Mouse (Mus musculus) T-helper 2 cell (primary cell): ENCODE results near the gene Tbk1.

Experiments
- in situ Hi-C: fragments of 300-600 bp; cut with MboI, MseI; formaldehyde crosslinking; loops from one replicate; pipeline ENCODE4 v1.15.1; 2025; ENCODE audit warnings: high pct_unique_total_duplicates

Gene Tbk1

GRCm38 (mm10) chr10:121586675-121587370 lies at the start of gene Tbk1:
TSS of gene Tbk1 (minus strand) at chr10:121586787.
- in situ Hi-C loops, result no loop called here

- in situ Hi-C loops, result loop anchor here (5.0 kb wide), 1 partner anchor 406 kb away; no protein-coding TSS in a partner anchor
These were observed 49.7 kb upstream of the Tbk1 start for GRCm38 (mm10) chr10:121636276-121636675.

- in situ Hi-C loops, result no loop called here
These were observed 47.6 kb upstream of the Tbk1 start for GRCm38 (mm10) chr10:121634159-121634558.

GRCm38 (mm10) chr10:121628561-121629040 lies 42.0 kb upstream of the Tbk1 start:
- in situ Hi-C loops, result no loop called here

GRCm38 (mm10) chr10:121627216-121627852 lies 40.7 kb upstream of the Tbk1 start:
- in situ Hi-C loops, result no loop called here

GRCm38 (mm10) chr10:121626186-121626882 lies 39.7 kb upstream of the Tbk1 start, which contains the start of gene Xpot:
TSS of gene Xpot (minus strand) at chr10:121626332.
- in situ Hi-C loops, result no loop called here

- in situ Hi-C loops, result no loop called here
These were observed 39.0 kb upstream of the Tbk1 start for GRCm38 (mm10) chr10:121625407-121626185.

GRCm38 (mm10) chr10:121625006-121625405 lies 38.4 kb upstream of the Tbk1 start:
- in situ Hi-C loops, result no loop called here

- in situ Hi-C loops, result loop anchor here (25.0 kb wide), 2 partner anchors 1511 to 1514 kb away; partner anchors contain the start of gene Helb
These were observed 37.1 kb upstream of the Tbk1 start for GRCm38 (mm10) chr10:121623670-121624069.

GRCm38 (mm10) chr10:121622431-121622830 lies 35.8 kb upstream of the Tbk1 start:
- in situ Hi-C loops, result loop anchor here (25.0 kb wide), 2 partner anchors 1510 to 1515 kb away; partner anchors contain the start of gene Helb

- in situ Hi-C loops, result loop anchor here (25.0 kb wide), 2 partner anchors 1504 to 1521 kb away; partner anchors contain the start of gene Helb
These were observed 29.3 kb upstream of the Tbk1 start for GRCm38 (mm10) chr10:121615935-121616334.

GRCm38 (mm10) chr10:121615146-121615870 lies 28.7 kb upstream of the Tbk1 start:
- in situ Hi-C loops, result loop anchor here (25.0 kb wide), 2 partner anchors 1503 to 1522 kb away; partner anchors contain the start of gene Helb

GRCm38 (mm10) chr10:121613570-121613969 lies 27.0 kb upstream of the Tbk1 start:
- in situ Hi-C loops, result loop anchor here (25.0 kb wide), 2 partner anchors 1501 to 1524 kb away; partner anchors contain the start of gene Helb

- in situ Hi-C loops, result loop anchor here (25.0 kb wide), 2 partner anchors 1500 to 1525 kb away; partner anchors contain the start of gene Helb
These were observed 25.9 kb upstream of the Tbk1 start for GRCm38 (mm10) chr10:121612448-121612847.

GRCm38 (mm10) chr10:121611587-121611986 lies 25.0 kb upstream of the Tbk1 start:
- in situ Hi-C loops, result loop anchor here (25.0 kb wide), 2 partner anchors 1499 to 1526 kb away; partner anchors contain the start of gene Helb

- in situ Hi-C loops, result loop anchor here (25.0 kb wide), 2 partner anchors 1496 to 1529 kb away; partner anchors contain the start of gene Helb
These were observed 21.6 kb upstream of the Tbk1 start for GRCm38 (mm10) chr10:121608177-121608576.

- in situ Hi-C loops, result loop anchor here (25.0 kb wide), 2 partner anchors 1492 to 1533 kb away; partner anchors contain the start of gene Helb
These were observed 18.2 kb upstream of the Tbk1 start for GRCm38 (mm10) chr10:121604632-121605344.

GRCm38 (mm10) chr10:121603556-121603955 lies 17.0 kb upstream of the Tbk1 start:
- in situ Hi-C loops, result loop anchor here (25.0 kb wide), 2 partner anchors 1491 to 1534 kb away; partner anchors contain the start of gene Helb

- in situ Hi-C loops, result loop anchor here (25.0 kb wide), 2 partner anchors 1489 to 1536 kb away; partner anchors contain the start of gene Helb
These were observed 14.7 kb upstream of the Tbk1 start for GRCm38 (mm10) chr10:121601272-121601671.
